Mouse (Mus musculus): ENCODE measurements around the gene Pip5kl1. TPM values are rescaled to one million over a fixed set of nuclear protein-coding genes. Genes with fewer than 3 reads are reported as not detected.

Gene Pip5kl1
- total RNA-seq (2018; cell fraction: chromatin; rRNA removed): 1 to 10 TPM in 14 of 26 experiments, under 1 TPM in 1, not detected in 11; 0.74 to 5.6 (median 1.8) TPM
- not detected for total RNA-seq (2018; cell fraction: cytosol; rRNA removed)
- 1 to 10 TPM in 8 of 26 experiments, not detected in 18; 1.5 to 3.1 (median 1.9) TPM for total RNA-seq (2018; cell fraction: nucleus; rRNA removed)
- not detected in 3 replicates for polyA plus RNA-seq (2018)

DNA sequence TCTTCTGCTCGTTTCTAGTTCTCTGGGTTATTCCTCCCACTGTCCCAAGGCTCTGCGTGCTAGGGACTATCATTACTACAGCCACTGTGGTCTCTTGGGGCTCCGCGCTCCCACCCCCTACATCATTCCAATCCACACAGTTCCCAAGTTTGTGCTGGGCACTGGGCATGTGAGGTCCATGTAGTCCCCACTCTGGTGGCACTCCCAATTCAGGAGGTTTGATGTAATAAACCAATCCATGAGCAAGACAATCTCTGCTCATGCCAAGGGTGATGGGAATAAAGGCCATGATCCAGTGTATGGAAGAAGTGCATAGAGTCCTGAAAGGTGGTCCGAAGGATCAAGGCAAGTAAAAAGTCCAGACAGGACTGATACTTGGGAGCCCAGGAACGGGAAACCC is at the start of gene Pip5kl1:
Gene Pip5kl1 (plus strand): TSS at position 301 of the 400 bp plus-strand sequence.
- WGBS (ENCODE audit: missing documents): 83% methylated on average over 5 of the region's 6 CpGs
- Histone ChIP-seq H3K4me3 (ENCODE audit: inconsistent target) (no peak within 1 kb of the TSS), H3K79me2 (ENCODE audit: inconsistent target) (peaks cover 22% of the 10 kb centered on the region), H3K36me3 (ENCODE audit: inconsistent target) (peaks cover 10% of the 10 kb centered on the region; the same call in 1 of the 2 replicates), H3K27ac (no peak within 1 kb of the TSS)

GRCm38 (mm10) chr2:32525816-32526215 is 48.8 kb upstream of the Pip5kl1 start:
- H3K4me3 ChIP-seq (ENCODE audit: inconsistent target): no peak overlapping the region
- 97% methylated on average over 12 of the region's 12 CpGs for WGBS (ENCODE audit: missing documents)
- H3K36me3 ChIP-seq (ENCODE audit: inconsistent target): no peaks in the 10 kb centered on the region
- H3K79me2 ChIP-seq (ENCODE audit: inconsistent target): no peaks in the 10 kb centered on the region
- no peak overlapping the region for H3K27ac ChIP-seq

DNA sequence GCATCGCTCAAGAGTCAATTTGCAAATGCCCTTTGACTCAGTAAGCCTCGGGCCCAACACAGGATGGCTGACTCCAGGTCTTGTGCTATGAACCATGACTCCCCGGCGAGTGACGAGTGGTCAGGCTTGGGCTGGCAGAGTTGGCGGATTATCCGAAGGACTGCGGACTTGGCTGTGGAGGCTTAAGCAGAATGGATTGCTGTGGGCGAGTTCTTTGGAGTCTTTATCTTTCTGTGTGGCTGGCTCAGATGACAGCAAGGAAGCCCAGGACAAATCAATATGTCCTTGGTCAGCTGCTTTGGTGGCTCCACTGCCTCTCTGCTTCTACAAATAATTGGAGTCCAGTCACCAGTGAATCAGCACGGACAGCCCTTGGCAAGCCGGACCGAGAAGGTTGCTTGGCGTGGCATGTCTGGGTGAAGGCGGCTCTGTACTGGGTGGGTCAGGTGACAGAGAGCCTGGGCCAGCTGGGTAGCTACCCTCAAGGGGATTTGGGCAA is 47.1 kb upstream of the Pip5kl1 start:
- Histone ChIP-seq H3K4me3 (ENCODE audit: inconsistent target) (no peak overlapping the region), H3K27ac (no peak overlapping the region), H3K36me3 (ENCODE audit: inconsistent target) (no peaks in the 10 kb centered on the region), H3K79me2 (ENCODE audit: inconsistent target) (no peaks in the 10 kb centered on the region)
- 92% methylated on average over 14 of the region's 14 CpGs for WGBS (ENCODE audit: missing documents)

- Histone ChIP-seq H3K36me3 (ENCODE audit: inconsistent target) (no peaks in the 10 kb centered on the region), H3K4me3 (ENCODE audit: inconsistent target) (no peak overlapping the region), H3K79me2 (ENCODE audit: inconsistent target) (no peaks in the 10 kb centered on the region), H3K27ac (no peak overlapping the region)
- 100% methylated on average over 1 of the region's 1 CpGs for WGBS (ENCODE audit: missing documents)
These were observed 46.3 kb upstream of the Pip5kl1 start for GRCm38 (mm10) chr2:32528326-32528725.

GRCm38 (mm10) chr2:32530479-32530878 is 44.1 kb upstream of the Pip5kl1 start:
- H3K79me2 ChIP-seq (ENCODE audit: inconsistent target): no peaks in the 10 kb centered on the region
- no peak overlapping the region for H3K27ac ChIP-seq
- no peak overlapping the region for H3K4me3 ChIP-seq (ENCODE audit: inconsistent target)
- WGBS (ENCODE audit: missing documents): 14% methylated on average over 2 of the region's 2 CpGs
- no peaks in the 10 kb centered on the region for H3K36me3 ChIP-seq (ENCODE audit: inconsistent target)

GRCm38 (mm10) chr2:32533163-32533562 is 41.4 kb upstream of the Pip5kl1 start:
- WGBS (ENCODE audit: missing documents): 92% methylated on average over 2 of the region's 2 CpGs
- Histone ChIP-seq H3K36me3 (ENCODE audit: inconsistent target) (no peaks in the 10 kb centered on the region), H3K79me2 (ENCODE audit: inconsistent target) (no peaks in the 10 kb centered on the region), H3K4me3 (ENCODE audit: inconsistent target) (no peak overlapping the region), H3K27ac (no peak overlapping the region)

DNA sequence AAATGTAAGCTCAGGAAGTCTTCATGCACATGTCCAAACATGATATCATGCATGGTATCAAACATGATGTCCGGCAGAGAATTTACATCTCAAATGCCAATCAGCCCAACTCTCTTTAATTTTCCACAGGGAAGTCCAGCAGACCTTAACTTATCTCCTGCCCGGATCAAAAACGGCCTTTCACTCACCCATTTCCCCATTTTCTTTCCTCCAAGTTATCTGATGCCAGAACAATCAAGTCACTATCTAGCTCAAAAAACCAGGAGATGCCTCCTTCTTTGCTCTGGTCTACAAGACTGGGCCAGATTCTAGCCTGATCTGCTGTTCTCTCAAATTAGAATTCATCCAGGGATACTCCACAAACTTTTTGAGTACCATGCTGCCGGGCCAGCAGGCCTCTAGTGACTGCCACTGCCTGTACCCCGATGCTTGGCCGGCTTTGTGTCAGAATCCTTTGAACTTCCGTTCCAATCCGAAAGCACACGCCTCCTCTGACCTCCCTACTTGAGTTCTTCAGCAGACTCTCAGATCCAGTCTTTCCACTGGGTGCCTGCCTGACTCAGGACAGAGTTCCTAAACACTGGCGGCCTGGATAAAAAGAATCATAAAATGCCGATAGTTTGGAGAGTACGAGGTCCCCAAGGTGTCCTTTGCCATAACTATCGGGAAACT is 40.4 kb upstream of the Pip5kl1 start:
- no peaks in the 10 kb centered on the region for H3K79me2 ChIP-seq (ENCODE audit: inconsistent target)
- 13% methylated on average over 13 of the region's 13 CpGs for WGBS (ENCODE audit: missing documents)
- peak overlapping the region; percentile 42 for H3K4me3 ChIP-seq (ENCODE audit: inconsistent target)
- no peaks in the 10 kb centered on the region for H3K36me3 ChIP-seq (ENCODE audit: inconsistent target)
- peak overlapping the region; percentile 60 for H3K27ac ChIP-seq

GRCm38 (mm10) chr2:32534733-32535471 is 39.7 kb upstream of the Pip5kl1 start, which contains the start of gene Fam102a:
Gene Fam102a, plus strand, starts transcription at chr2:32535332.
- H3K36me3 ChIP-seq (ENCODE audit: inconsistent target): no peaks in the 10 kb centered on the region
- peak within 1 kb of the TSS; percentile 60 for H3K27ac ChIP-seq
- no peaks in the 10 kb centered on the region for H3K79me2 ChIP-seq (ENCODE audit: inconsistent target)
- H3K4me3 ChIP-seq (ENCODE audit: inconsistent target): peak within 1 kb of the TSS; percentile 42
- WGBS (ENCODE audit: missing documents): under 1% methylated on average over 64 of the region's 67 CpGs

- Histone ChIP-seq H3K27ac (no peak overlapping the region), H3K36me3 (ENCODE audit: inconsistent target) (no peaks in the 10 kb centered on the region), H3K4me3 (ENCODE audit: inconsistent target) (peak overlapping the region; percentile 28), H3K79me2 (ENCODE audit: inconsistent target) (no peaks in the 10 kb centered on the region)
- under 1% methylated on average over 54 of the region's 56 CpGs for WGBS (ENCODE audit: missing documents)
These were observed 39.1 kb upstream of the Pip5kl1 start for GRCm38 (mm10) chr2:32535501-32535991.

DNA sequence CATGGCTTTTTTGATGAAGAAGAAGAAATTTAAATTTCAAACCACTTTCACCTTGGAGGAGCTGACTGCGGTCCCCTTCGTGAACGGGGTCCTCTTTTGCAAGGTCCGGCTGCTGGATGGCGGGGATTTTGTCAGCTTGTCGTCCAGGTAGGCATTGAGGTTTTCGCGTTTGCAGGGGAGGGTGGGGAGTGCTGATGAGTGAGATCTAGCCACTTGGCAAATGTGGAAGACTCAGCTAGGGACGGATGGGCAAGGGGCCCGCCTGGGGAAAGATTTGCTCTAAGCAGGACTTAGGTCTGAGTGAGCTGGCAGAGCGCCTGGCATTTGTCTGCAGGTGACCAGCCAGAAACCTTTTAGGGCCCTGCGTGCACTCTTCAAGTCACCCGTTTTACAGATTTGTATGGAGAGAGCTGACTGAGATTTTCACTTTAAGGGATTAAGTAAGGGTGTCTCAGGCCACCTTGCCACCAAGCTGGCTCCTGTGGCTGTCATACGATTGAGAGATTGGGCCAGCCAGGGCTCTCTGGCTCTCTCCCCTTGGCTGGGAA is 38.4 kb upstream of the Pip5kl1 start:
- H3K27ac ChIP-seq: no peak overlapping the region
- peak overlapping the region; percentile 28 for H3K4me3 ChIP-seq (ENCODE audit: inconsistent target)
- H3K79me2 ChIP-seq (ENCODE audit: inconsistent target): no peaks in the 10 kb centered on the region
- no peaks in the 10 kb centered on the region for H3K36me3 ChIP-seq (ENCODE audit: inconsistent target)
- 4% methylated on average over 14 of the region's 14 CpGs for WGBS (ENCODE audit: missing documents)

DNA sequence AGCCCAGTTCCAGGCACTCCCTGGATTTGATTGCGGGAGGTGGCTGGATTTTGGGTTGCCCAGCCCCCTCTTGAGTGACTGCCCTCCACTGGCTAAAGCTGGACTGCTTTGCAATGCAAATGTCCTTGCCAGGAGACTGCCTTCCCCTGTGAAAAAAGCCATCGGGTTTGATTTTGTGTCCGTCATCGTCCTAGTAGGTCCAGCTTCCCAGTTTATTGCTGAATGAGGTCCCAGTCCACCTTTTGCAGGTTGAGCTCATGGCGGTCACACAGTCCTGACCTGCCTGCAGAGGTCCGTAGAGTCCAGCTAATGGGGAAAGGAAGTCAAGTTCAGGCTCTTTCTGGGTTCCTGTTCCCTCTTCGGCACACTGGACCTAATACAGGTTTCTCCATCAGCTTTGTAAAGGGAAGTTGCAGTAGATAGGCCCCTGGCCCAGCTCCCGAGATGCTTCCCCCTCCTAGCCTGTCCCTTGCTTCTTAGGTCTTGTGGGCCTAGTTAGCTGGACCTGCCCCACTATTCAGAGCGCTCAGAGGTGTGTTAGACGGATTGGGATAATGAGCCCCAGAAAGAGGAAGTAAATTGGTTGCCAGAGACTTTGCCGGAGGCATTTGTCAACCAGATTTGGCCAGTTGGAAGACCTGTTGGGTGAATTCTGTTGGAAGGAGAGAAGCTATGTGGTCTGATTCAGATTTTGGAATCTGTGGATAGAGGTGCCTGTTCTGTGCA is 37.8 kb upstream of the Pip5kl1 start:
- WGBS (ENCODE audit: missing documents): 4% methylated on average over 10 of the region's 11 CpGs
- Histone ChIP-seq H3K4me3 (ENCODE audit: inconsistent target) (peak overlapping the region; percentile 28), H3K27ac (peak overlapping the region; percentile 24; the same call in 1 of the 2 replicates)

GRCm38 (mm10) chr2:32537360-32537905 is 37.2 kb upstream of the Pip5kl1 start:
- 14% methylated on average over 9 of the region's 9 CpGs for WGBS (ENCODE audit: missing documents)
- H3K36me3 ChIP-seq (ENCODE audit: inconsistent target): no peaks in the 10 kb centered on the region
- peak overlapping the region; percentile 24; the same call in 1 of the 2 replicates for H3K27ac ChIP-seq
- peak overlapping the region; percentile 28; the same call in 1 of the 2 replicates for H3K4me3 ChIP-seq (ENCODE audit: inconsistent target)
- H3K79me2 ChIP-seq (ENCODE audit: inconsistent target): no peaks in the 10 kb centered on the region

More for the DNA sequence above, 37.8 kb upstream of the Pip5kl1 start:
- Histone ChIP-seq H3K36me3 (ENCODE audit: inconsistent target) (no peaks in the 10 kb centered on the region), H3K79me2 (ENCODE audit: inconsistent target) (no peaks in the 10 kb centered on the region)

DNA sequence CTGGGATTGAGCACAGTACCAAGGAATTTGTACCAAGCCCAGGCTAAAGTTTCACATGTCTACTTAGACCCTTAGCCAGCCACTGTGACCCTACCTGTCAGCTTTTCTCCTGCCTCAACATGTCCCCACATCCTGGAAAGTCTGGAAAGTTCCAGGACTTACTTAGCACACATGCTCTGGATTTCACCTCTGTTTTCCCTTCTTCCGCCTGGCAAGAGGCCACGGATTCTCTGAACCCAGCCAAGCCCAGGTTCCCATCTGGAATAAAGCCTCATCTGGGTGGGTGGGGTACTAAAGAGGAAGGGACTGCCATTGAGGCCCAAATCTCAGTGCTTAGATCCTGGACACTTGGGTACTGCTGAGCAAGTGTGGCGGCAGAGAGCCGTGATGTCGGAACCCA is 36.7 kb upstream of the Pip5kl1 start:
- H3K27ac ChIP-seq: no peak overlapping the region
- 100% methylated on average over 5 of the region's 5 CpGs for WGBS (ENCODE audit: missing documents)

More for the DNA sequence above, 36.7 kb upstream of the Pip5kl1 start:
- no peak overlapping the region for H3K4me3 ChIP-seq (ENCODE audit: inconsistent target)
- no peaks in the 10 kb centered on the region for H3K36me3 ChIP-seq (ENCODE audit: inconsistent target)
- H3K79me2 ChIP-seq (ENCODE audit: inconsistent target): no peaks in the 10 kb centered on the region

All from macrophage (primary cell).